Comparison of ENCODE assay signal across 8 mouse cellular contexts in the genomic region with DNA sequence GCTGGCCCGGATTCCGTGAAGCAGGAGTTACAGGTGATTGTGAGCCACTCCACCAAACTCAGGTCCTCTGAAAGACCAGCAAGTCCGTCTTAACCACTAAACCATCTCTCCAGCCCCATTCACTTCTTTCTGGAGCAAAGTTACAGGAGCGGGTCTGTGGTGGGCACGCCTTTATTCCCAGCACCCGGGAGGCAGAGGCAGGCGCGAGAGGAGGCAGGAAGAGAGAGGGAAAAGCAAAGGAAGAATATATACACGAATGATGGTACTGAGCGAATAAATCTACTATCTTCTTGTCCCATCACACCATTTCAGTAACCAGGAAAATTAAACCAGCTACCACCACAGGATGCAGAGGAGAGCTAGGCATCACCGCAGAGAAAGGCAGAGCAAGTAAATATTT. TPM values are rescaled to one million over a fixed set of nuclear protein-coding genes. Genes with fewer than 3 reads are reported as not detected.
A peak's percentile ranks its signal among the peaks of the same experiment; 100 is the strongest.
DNase-seq lines count a peak whose midpoint lies in the region; ATAC-seq lines count a peak whose summit lies in the region.

No protein-coding gene starts in this region.

- WGBS in heart, embryonic 10.5 days = 8% methylated on average over 11 of the region's 11 CpGs
- 4% methylated on average over 11 of the region's 11 CpGs for WGBS in liver, embryonic 12.5 days (ENCODE audit: insufficient replicate concordance)

- DNase-seq in heart, embryonic 10.5 days (ENCODE audit: low spot score) = no peak
- DNase-seq in heart, postnatal 25 days (ENCODE audit: low spot score) = no peak
- DNase-seq in urinary bladder, adult 2 months (ENCODE audit: low spot score) = peak; percentile 19
- no peak for DNase-seq in urinary bladder, postnatal 25 days (ENCODE audit: low spot score)
- no peak for DNase-seq in embryo, embryonic 11 days
- DNase-seq in embryo, embryonic 9.5 days (ENCODE audit: extremely low spot score) = no peak

- H3K4me1 ChIP-seq in heart, embryonic 10.5 days = peaks cover 29% of the 10 kb centered on the region
- H3K4me1 ChIP-seq in liver, embryonic 12.5 days = peaks cover 50% of the 10 kb centered on the region

- peak overlapping the region; percentile 86 for H3K4me3 ChIP-seq in heart, embryonic 10.5 days
- H3K4me3 ChIP-seq in liver, embryonic 12.5 days = peak overlapping the region; percentile 75

- H3K9ac ChIP-seq in liver, embryonic 12.5 days = peak overlapping the region; percentile 81

- intact Hi-C loops in heart, postnatal 25 days (cut with DNase I) = no loop called here

- peak overlapping the region; percentile 84 for H3K4me2 ChIP-seq in liver, embryonic 12.5 days

- no peaks in the 10 kb centered on the region for H3K9me3 ChIP-seq in heart, embryonic 10.5 days
- no peaks in the 10 kb centered on the region for H3K9me3 ChIP-seq in liver, embryonic 12.5 days (replicated peaks)

- peaks cover 32% of the 10 kb centered on the region for H3K36me3 ChIP-seq in heart, embryonic 10.5 days
- peaks cover 41% of the 10 kb centered on the region for H3K36me3 ChIP-seq in liver, embryonic 12.5 days

- H3K27me3 ChIP-seq in heart, embryonic 10.5 days (ENCODE audit: insufficient read depth, poor library complexity, severe bottlenecking) = no peaks in the 10 kb centered on the region
- H3K27me3 ChIP-seq in liver, embryonic 12.5 days (replicated peaks) = no peaks in the 10 kb centered on the region

- peak; percentile 6; the same call in 1 of the 2 replicates for ATAC-seq in liver, embryonic 12.5 days
- ATAC-seq in granulocyte monocyte progenitor cell, adult 5-6 weeks (replicated peaks; ENCODE audit: poor library complexity, severe bottlenecking) = no peak

- peak overlapping the region; percentile 97 for H3K27ac ChIP-seq in heart, embryonic 10.5 days
- H3K27ac ChIP-seq in liver, embryonic 12.5 days = peak overlapping the region; percentile 88

RNA-seq across cellular contexts. Expression of gene Taf8, which starts 0.6 kb away (rescaled TPM):
- polyA plus RNA-seq in heart, embryonic 10.5 days (2016; fragmentation: Nextera tagmentation; extraction: Ambion mirVana) = 23.0 and 28.5 TPM in 2 replicates
- 10 to 100 TPM in 1 of 2 experiments, 1 to 10 TPM in 1; 10.0 to 11.4 TPM for total RNA-seq in heart, postnatal 25 days (2021)
- polyA plus RNA-seq in urinary bladder, adult 2 months (2012; rRNA removed) = 29.5 and 33.2 TPM in 2 replicates
- 17.6 and 18.0 TPM in 2 replicates for polyA plus RNA-seq in liver, embryonic 12.5 days (2016; fragmentation: Nextera tagmentation; extraction: Ambion mirVana)
- total RNA-seq in granulocyte monocyte progenitor cell, adult 5-6 weeks (2014; fragmentation: Nextera tagmentation) = 13.9 and 23.8 TPM in 2 replicates
- 34.7 and 40.9 TPM in 2 replicates for total RNA-seq in granulocyte monocyte progenitor cell, adult 5-6 weeks (2017)

RNA-seq across cellular contexts. Expression of gene Ccnd3, which starts 3.3 kb away (rescaled TPM):
- 552 and 644 TPM in 2 replicates for polyA plus RNA-seq in heart, embryonic 10.5 days (2016; fragmentation: Nextera tagmentation; extraction: Ambion mirVana)
- 10 to 100 TPM; 75.6 to 87.9 TPM for total RNA-seq in heart, postnatal 25 days (2021)
- polyA plus RNA-seq in urinary bladder, adult 2 months (2012; rRNA removed) = 110 and 134 TPM in 2 replicates
- 546 and 555 TPM in 2 replicates for polyA plus RNA-seq in liver, embryonic 12.5 days (2016; fragmentation: Nextera tagmentation; extraction: Ambion mirVana)
- total RNA-seq in granulocyte monocyte progenitor cell, adult 5-6 weeks (2014; fragmentation: Nextera tagmentation) = 99.8 and 128 TPM in 2 replicates
- 35.5 and 35.9 TPM in 2 replicates for total RNA-seq in granulocyte monocyte progenitor cell, adult 5-6 weeks (2017)
